Mouse (Mus musculus) gastrocnemius, adult 2 months (tissue): Measurements from ENCODE around the gene Arhgef26. TPM values are rescaled to one million over a fixed set of nuclear protein-coding genes. Genes with fewer than 3 reads are reported as not detected.

Source experiments
- DNase-seq: peaks from one replicate; pipeline ENCODE4 v3.0.0; 2022
- H3K27ac ChIP-seq: fragments of 200-600 bp; 2 replicates; pipeline ENCODE4 v1.8.1; 2022; ENCODE audit warnings: mild to moderate bottlenecking
- H3K4me3 ChIP-seq: fragments of 200-600 bp; 2 replicates; pipeline ENCODE4 v1.8.1; 2022; ENCODE audit warnings: mild to moderate bottlenecking, moderate library complexity
- CTCF ChIP-seq: fragments of 200-600 bp; IDR thresholded peaks from 2 replicates; pipeline ENCODE4 v1.8.1; 2022; ENCODE audit warnings: antibody characterized with exemption, mild to moderate bottlenecking, moderate library complexity
- intact Hi-C: fragments of 180-260 bp; cut with DNase I; formaldehyde crosslinking; loops from one replicate; pipeline ENCODE4 v1.15.1; 2025
- total RNA-seq, 2 experiments: library from RNA; stranded (reverse); gene quantifications; 2 replicates each; pipeline ENCODE4 v1.2.3; 2021

Gene Arhgef26
- total RNA-seq, 2 experiments from 2014 or later = 0.43 to 2.3 TPM

GRCm38 (mm10) chr3:62492568-62492967, 154.4 kb downstream of the Arhgef26 start:
- no peak for TF ChIP-seq CTCF
- intact Hi-C loops = no loop called here
- DNase-seq = no peak
- Histone ChIP-seq H3K27ac (no peak overlapping the region), H3K4me3 (no peak overlapping the region)

GRCm38 (mm10) chr3:62499327-62499726, 161.2 kb downstream of the Arhgef26 start:
- no peak overlapping the region for H3K4me3 ChIP-seq
- no peak for TF ChIP-seq CTCF
- no peak overlapping the region for H3K27ac ChIP-seq
- no peak for DNase-seq
- intact Hi-C loops = no loop called here

- H3K27ac ChIP-seq = no peak overlapping the region
- H3K4me3 ChIP-seq = peak overlapping the region; percentile 79
- intact Hi-C loops = no loop called here
- no peak for DNase-seq
- no peak for TF ChIP-seq CTCF
Observed at GRCm38 (mm10) chr3:62505166-62505900, 167.2 kb downstream of the Arhgef26 start.

- intact Hi-C loops = no loop called here
- Histone ChIP-seq H3K4me3 (peak within 1 kb of the TSS; percentile 79), H3K27ac (peak within 1 kb of the TSS; percentile 84)
- TF ChIP-seq CTCF = no peak
- peak; percentile 98 for DNase-seq
Observed at GRCm38 (mm10) chr3:62506488-62507205, 168.5 kb downstream of the Arhgef26 start, which contains the start of gene Dhx36. Gene Dhx36, minus strand, starts transcription at chr3:62507004.

GRCm38 (mm10) chr3:62507206-62507647, 169.1 kb downstream of the Arhgef26 start:
- H3K27ac ChIP-seq = peak overlapping the region; percentile 84
- no peak for TF ChIP-seq CTCF

More at GRCm38 (mm10) chr3:62507206-62507647, 169.1 kb downstream of the Arhgef26 start:
- intact Hi-C loops = no loop called here
- H3K4me3 ChIP-seq = peak overlapping the region; percentile 79
- DNase-seq = no peak

Other genes starting within 250 kb of the Arhgef26 start
- 10 to 100 TPM; 15.8 to 17.2 TPM for gene Dhx36, start 168.7 kb downstream of the Arhgef26 start, total RNA-seq